Mouse (Mus musculus): ENCODE measurements around the gene Rilp.

DNA sequence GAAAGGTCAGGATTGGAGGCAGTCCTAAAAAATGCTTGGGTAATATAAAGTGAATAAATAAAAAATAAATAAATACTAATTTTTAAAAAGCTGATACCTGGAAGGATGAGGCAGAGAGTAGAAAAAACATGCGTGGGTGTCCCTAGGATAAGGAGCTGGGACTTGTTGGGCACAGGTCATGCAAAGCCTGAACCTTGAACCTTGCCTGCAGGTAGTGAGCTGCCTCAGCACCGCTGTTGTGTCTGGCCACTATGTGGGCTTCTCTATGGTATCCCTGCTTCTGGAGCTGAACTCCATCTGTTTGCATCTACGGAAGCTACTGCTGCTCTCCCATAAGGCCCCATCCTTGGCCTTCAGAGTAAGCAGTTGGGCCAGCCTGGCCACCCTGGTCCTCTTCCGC is 40.6 kb upstream of the Rilp start:
- no peak for TF ChIP-seq CTCF (IDR thresholded peaks at IDR 0.05; ENCODE audit: extremely low read depth, insufficient read depth, insufficient read length, insufficient replicate concordance)
- TF ChIP-seq POLR2A (IDR thresholded peaks at IDR 0.05; ENCODE audit: low read depth, low read length), result no peak

All from spleen, adult 2 months (tissue).